Mouse (Mus musculus) spleen, adult 12 weeks (tissue): ENCODE data around the gene Pramel7.
"Not testable (repeated sequence)": the region's sequence is repeated elsewhere in the genome, so short reads cannot be mapped to it uniquely, and the experiment has no call there.

Experiments used
- DNase-seq: peaks from one replicate; pipeline ENCODE4 v3.0.0; 2022; ENCODE audit warnings: low spot score

Gene Pramel7

GRCm38 (mm10) chr2:87496993-87497392, at the start of gene Pramel7:
TSS of gene Pramel7 (minus strand) at chr2:87497093.
- not testable (repeated sequence) for DNase-seq

- no peak for DNase-seq
Observed at GRCm38 (mm10) chr2:87545442-87545841, 48.5 kb upstream of the Pramel7 start, which contains the start of gene Olfr1128. TSS of gene Olfr1128 (minus strand) at chr2:87545542.

GRCm38 (mm10) chr2:87534826-87535225, 37.9 kb upstream of the Pramel7 start:
- no peak for DNase-seq

GRCm38 (mm10) chr2:87531496-87531895, 34.6 kb upstream of the Pramel7 start, which contains the start of gene Olfr153:
TSS of gene Olfr153 (plus strand) at chr2:87531796.
- no peak for DNase-seq

- not testable (repeated sequence) for DNase-seq
Observed at GRCm38 (mm10) chr2:87525899-87526616, 29.2 kb upstream of the Pramel7 start.

GRCm38 (mm10) chr2:87520651-87521050, 23.8 kb upstream of the Pramel7 start:
- no peak for DNase-seq

GRCm38 (mm10) chr2:87516581-87516980, 19.7 kb upstream of the Pramel7 start:
- DNase-seq, result no peak

- DNase-seq, result no peak
Observed at GRCm38 (mm10) chr2:87515457-87516060, 18.7 kb upstream of the Pramel7 start.

GRCm38 (mm10) chr2:87515046-87515445, 18.2 kb upstream of the Pramel7 start:
- no peak for DNase-seq

- DNase-seq, result no peak
Observed at GRCm38 (mm10) chr2:87506265-87506664, 9.4 kb upstream of the Pramel7 start, which contains the start of gene Pramel6. TSS of gene Pramel6 (plus strand) at chr2:87506565.

GRCm38 (mm10) chr2:87482276-87482675, 14.6 kb downstream of the Pramel7 start:
- no peak for DNase-seq

- DNase-seq, result no peak
Observed at GRCm38 (mm10) chr2:87481158-87481557, 15.7 kb downstream of the Pramel7 start.

GRCm38 (mm10) chr2:87480207-87480606, 16.7 kb downstream of the Pramel7 start:
- no peak for DNase-seq

- DNase-seq, result no peak
Observed at GRCm38 (mm10) chr2:87461769-87462168, 35.1 kb downstream of the Pramel7 start.

GRCm38 (mm10) chr2:87453662-87454061, 43.2 kb downstream of the Pramel7 start, which contains the start of gene Olfr1126:
TSS of gene Olfr1126 (plus strand) at chr2:87453962.
- no peak for DNase-seq
